Mouse (Mus musculus): ENCODE measurements around the gene Olfr23. TPM values are rescaled to one million over a fixed set of nuclear protein-coding genes. Genes with fewer than 3 reads are reported as not detected.

Gene Olfr23
- polyA plus RNA-seq (2015; fragmentation: Nextera tagmentation; extraction: Ambion mirVana) = not detected in 2 replicates

DNA sequence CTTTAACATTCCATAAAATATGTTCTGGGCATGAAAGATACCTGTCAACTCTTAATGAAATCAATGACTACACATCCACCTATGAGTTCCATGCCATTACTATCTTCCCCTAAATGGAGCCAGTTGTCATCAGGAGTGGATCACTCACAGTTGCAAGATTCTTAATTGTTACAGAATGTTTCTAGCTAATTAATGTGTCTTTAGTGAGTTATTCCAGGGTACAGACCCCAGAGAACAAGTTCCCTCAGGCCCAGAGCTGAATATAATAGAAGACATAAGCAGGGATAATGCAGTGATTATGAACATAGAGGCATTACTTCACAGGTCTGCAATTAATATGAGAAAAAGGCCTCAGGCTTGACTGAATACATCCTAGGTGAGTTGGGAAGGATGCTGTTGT, at the start of gene Olfr23:
Gene Olfr23, plus strand, starts transcription at position 301 of the 400 bp plus-strand sequence.

DNA sequence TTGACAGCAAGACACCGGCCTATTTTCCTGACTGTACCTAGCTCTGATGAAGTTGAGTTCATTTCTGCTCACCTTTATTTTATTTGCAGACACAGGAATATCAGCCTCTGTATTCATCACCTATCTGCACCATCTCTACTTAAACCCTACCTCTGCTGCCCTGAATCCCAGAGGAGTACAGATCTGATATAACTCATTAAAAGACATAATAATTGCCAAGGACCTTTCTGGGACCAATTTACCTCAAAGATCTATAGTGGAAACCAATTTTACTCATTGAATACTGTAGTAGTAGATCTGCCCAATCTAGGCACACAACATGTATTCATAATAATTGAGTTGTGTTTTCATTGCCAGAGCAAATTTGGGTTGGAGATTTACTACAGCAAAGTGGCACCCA, 45.8 kb upstream of the Olfr23 start, which contains the start of gene Olfr394:
Gene Olfr394, minus strand, starts transcription at position 101 of the 400 bp plus-strand sequence.

DNA sequence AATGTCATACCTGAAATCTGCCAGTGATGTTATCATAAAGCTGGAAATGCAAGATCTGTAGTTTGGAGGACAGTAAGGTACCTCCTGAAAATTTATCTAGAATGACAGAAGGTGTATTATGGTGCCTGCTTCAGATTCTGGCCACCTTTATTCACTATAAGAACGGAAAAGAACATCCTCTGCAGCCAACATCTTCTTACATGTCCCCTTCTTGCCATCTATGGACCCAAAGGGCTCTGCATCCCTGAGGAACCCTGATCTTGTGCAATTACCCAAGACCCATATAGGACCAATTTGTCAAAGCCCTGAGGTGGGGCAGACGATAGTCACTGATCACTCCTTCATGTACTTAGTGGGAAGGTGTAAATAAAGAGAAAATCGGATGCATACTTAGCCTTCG, 27.3 kb upstream of the Olfr23 start, which contains the start of gene Olfr395:
Gene Olfr395, minus strand, starts transcription at position 101 of the 400 bp plus-strand sequence.

DNA sequence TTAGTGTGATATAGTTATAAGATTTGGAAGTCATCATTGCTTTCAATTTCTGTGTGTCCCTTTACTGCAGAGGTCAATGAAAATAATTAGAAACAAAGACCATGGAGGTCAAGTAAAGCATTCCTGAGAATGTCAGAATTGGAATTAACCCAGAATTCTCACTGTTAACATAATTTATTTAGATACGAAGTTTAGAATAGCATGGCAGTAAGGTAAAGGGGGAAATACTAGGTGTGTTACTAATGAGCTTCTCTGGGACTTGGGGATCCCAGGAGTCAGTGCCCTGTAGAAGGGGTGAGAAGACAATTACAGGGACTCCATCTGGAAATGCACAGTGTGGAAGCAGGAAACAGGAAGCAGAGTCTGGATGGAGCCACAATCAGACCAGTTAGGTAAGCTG, 24.0 kb downstream of the Olfr23 start, which contains the start of gene Olfr397:
Gene Olfr397, plus strand, starts transcription at position 301 of the 400 bp plus-strand sequence.

DNA sequence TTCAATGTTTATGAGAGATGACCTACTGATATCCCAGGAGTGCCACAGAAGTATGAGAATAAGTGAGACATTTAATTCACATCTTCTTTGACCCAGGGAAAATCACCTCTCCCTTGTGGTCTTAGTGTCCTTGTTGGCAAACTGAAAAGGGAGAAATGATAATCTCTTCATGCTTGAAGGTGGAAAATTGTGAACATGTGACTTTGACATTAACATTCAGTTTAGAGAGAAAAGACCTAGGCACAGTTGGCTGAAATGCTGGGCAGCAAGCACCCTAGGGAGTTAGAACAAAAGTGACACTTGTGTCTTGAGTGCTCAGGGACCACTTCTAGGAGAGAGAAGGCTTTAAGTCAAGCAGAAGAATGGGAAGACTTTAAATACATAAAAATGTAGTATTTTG, 53.8 kb downstream of the Olfr23 start, which contains the start of gene Olfr398:
Gene Olfr398, minus strand, starts transcription at position 101 of the 400 bp plus-strand sequence.

Other genes starting within 250 kb of the Olfr23 start
- not detected in 2 replicates for gene Zfp735, start 247.9 kb upstream of the Olfr23 start, polyA plus RNA-seq (2015; fragmentation: Nextera tagmentation; extraction: Ambion mirVana)
- gene Olfr389, start 156.0 kb upstream of the Olfr23 start, polyA plus RNA-seq (2015; fragmentation: Nextera tagmentation; extraction: Ambion mirVana) = not detected in 2 replicates
- not detected in 2 replicates for gene Olfr390, start 153.7 kb upstream of the Olfr23 start, polyA plus RNA-seq (2015; fragmentation: Nextera tagmentation; extraction: Ambion mirVana)
- not detected in 2 replicates for gene Olfr391-ps, start 133.6 kb upstream of the Olfr23 start, polyA plus RNA-seq (2015; fragmentation: Nextera tagmentation; extraction: Ambion mirVana)
- not detected in 2 replicates for gene Olfr392, start 119.6 kb upstream of the Olfr23 start, polyA plus RNA-seq (2015; fragmentation: Nextera tagmentation; extraction: Ambion mirVana)
- not detected in 2 replicates for gene Olfr393, start 85.2 kb upstream of the Olfr23 start, polyA plus RNA-seq (2015; fragmentation: Nextera tagmentation; extraction: Ambion mirVana)
- gene Olfr394, start 45.9 kb upstream of the Olfr23 start, polyA plus RNA-seq (2015; fragmentation: Nextera tagmentation; extraction: Ambion mirVana) = not detected in 2 replicates
- gene Olfr395, start 27.4 kb upstream of the Olfr23 start, polyA plus RNA-seq (2015; fragmentation: Nextera tagmentation; extraction: Ambion mirVana) = not detected in 2 replicates
- not detected in 2 replicates for gene Olfr397, start 24.1 kb downstream of the Olfr23 start, polyA plus RNA-seq (2015; fragmentation: Nextera tagmentation; extraction: Ambion mirVana)
- not detected in 2 replicates for gene Olfr398, start 53.7 kb downstream of the Olfr23 start, polyA plus RNA-seq (2015; fragmentation: Nextera tagmentation; extraction: Ambion mirVana)
- gene Olfr139, start 119.9 kb downstream of the Olfr23 start, polyA plus RNA-seq (2015; fragmentation: Nextera tagmentation; extraction: Ambion mirVana) = not detected in 2 replicates
- gene Olfr399, start 119.9 kb downstream of the Olfr23 start, polyA plus RNA-seq (2015; fragmentation: Nextera tagmentation; extraction: Ambion mirVana) = not detected in 2 replicates
- not detected in 2 replicates for gene Zfp616, start 133.3 kb downstream of the Olfr23 start, polyA plus RNA-seq (2015; fragmentation: Nextera tagmentation; extraction: Ambion mirVana)
- gene Olfr401, start 177.0 kb downstream of the Olfr23 start, polyA plus RNA-seq (2015; fragmentation: Nextera tagmentation; extraction: Ambion mirVana) = not detected in 2 replicates
- not detected in 2 replicates for gene Olfr402, start 216.9 kb downstream of the Olfr23 start, polyA plus RNA-seq (2015; fragmentation: Nextera tagmentation; extraction: Ambion mirVana)
- gene Olfr403, start 249.6 kb downstream of the Olfr23 start, polyA plus RNA-seq (2015; fragmentation: Nextera tagmentation; extraction: Ambion mirVana) = not detected in 2 replicates